Mouse (Mus musculus): ENCODE measurements around the gene Ipo9. TPM values are rescaled to one million over a fixed set of nuclear protein-coding genes. Genes with fewer than 3 reads are reported as not detected.

Gene Ipo9
- polyA plus RNA-seq, 1 experiment from 2014 or later = 154 TPM

DNA sequence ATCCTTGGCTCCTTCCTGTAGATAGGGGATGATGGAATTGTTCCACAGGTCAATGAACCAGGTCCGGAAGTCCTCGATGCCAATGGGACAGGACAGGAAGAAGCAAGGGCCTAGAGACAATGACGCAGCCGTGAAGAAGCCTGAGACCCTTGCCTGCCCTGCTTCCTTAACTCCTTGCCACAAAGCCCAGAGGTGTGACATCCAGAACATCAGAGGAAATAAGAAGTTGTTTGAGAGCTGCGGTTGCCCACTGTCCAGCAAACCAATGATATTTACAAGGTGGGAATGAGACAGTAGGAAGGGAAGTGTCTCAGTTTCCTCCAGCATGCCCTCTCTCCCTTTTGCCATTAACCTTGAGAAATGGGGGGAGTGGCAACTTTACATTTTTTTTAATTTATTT lies 18.6 kb upstream of the Ipo9 start:
- no peak overlapping the region for H3K9ac ChIP-seq (replicated peaks; ENCODE audit: low read depth, low read length)
- H3K4me2 ChIP-seq (replicated peaks; ENCODE audit: low read depth, low read length) = no peak overlapping the region
- no peak for ATAC-seq (ENCODE audit: insufficient number of reproducible peaks, insufficient read depth, low FRiP score, low read depth)
- H3K4me3 ChIP-seq (ENCODE audit: low read depth, low read length) = no peak overlapping the region
- H3K27me3 ChIP-seq (ENCODE audit: control insufficient read depth, insufficient read depth, low read length) = no peaks in the 10 kb centered on the region
- H3K4me1 ChIP-seq (ENCODE audit: control insufficient read depth, insufficient read depth, low read length) = no peaks in the 10 kb centered on the region
- peaks cover 40% of the 10 kb centered on the region for H3K36me3 ChIP-seq (ENCODE audit: control insufficient read depth, insufficient read depth, low read length)
- H3K9me3 ChIP-seq (ENCODE audit: control insufficient read depth, low read depth, low read length) = no peaks in the 10 kb centered on the region
- 96% methylated on average over 5 of the region's 5 CpGs for WGBS
- H3K27ac ChIP-seq (ENCODE audit: low read length) = no peak overlapping the region

DNA sequence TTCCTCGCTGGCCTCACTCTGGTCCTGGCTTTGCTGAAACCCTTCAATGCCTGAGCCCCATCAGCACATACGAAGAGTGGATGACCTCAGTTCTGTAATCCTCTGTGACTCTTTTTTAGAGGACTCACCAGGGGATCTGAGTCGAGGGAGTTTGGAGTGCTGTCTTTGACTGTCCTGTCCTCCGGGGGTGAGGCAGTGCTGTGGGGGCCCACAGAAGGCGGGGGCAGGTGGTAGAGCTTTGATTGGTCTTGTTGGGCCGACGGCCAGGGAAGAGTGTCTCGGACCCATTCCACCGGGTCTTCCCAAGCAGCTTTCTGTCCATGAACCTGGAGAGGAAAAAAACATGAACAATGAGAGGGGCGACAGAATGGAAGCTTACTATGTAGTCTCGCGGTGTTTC lies 13.2 kb upstream of the Ipo9 start:
- peaks cover 41% of the 10 kb centered on the region for H3K36me3 ChIP-seq (ENCODE audit: control insufficient read depth, insufficient read depth, low read length)
- no peaks in the 10 kb centered on the region for H3K4me1 ChIP-seq (ENCODE audit: control insufficient read depth, insufficient read depth, low read length)

DNA sequence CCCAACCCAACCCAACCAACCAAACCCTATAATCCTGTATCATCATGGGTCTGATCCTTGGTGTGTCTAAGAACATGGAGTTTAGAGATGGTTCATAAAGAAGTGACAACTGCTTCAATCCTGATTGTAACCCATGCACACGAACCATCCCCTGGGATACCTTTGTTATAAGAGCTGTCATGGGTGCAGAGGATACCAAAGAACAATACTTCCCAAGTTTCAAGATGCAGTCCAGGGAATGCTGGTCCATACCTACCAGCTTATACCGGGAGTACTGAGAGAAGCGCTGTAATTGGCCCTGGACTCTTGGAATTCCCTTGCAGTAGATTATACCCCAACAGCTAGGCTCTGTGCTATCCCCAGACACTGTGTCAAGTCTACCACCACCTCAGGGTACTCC lies 11.6 kb upstream of the Ipo9 start:
- Histone ChIP-seq H3K36me3 (ENCODE audit: control insufficient read depth, insufficient read depth, low read length) (peaks cover 38% of the 10 kb centered on the region), H3K4me3 (ENCODE audit: low read depth, low read length) (no peak overlapping the region)

More for the DNA sequence above, 13.2 kb upstream of the Ipo9 start:
- Histone ChIP-seq H3K4me3 (ENCODE audit: low read depth, low read length) (no peak overlapping the region), H3K9ac (replicated peaks; ENCODE audit: low read depth, low read length) (no peak overlapping the region), H3K27ac (ENCODE audit: low read length) (no peak overlapping the region), H3K9me3 (ENCODE audit: control insufficient read depth, low read depth, low read length) (no peaks in the 10 kb centered on the region), H3K4me2 (replicated peaks; ENCODE audit: low read depth, low read length) (no peak overlapping the region), H3K27me3 (ENCODE audit: control insufficient read depth, insufficient read depth, low read length) (no peaks in the 10 kb centered on the region)
- no peak for ATAC-seq (ENCODE audit: insufficient number of reproducible peaks, insufficient read depth, low FRiP score, low read depth)
- 90% methylated on average over 12 of the region's 12 CpGs for WGBS

DNA sequence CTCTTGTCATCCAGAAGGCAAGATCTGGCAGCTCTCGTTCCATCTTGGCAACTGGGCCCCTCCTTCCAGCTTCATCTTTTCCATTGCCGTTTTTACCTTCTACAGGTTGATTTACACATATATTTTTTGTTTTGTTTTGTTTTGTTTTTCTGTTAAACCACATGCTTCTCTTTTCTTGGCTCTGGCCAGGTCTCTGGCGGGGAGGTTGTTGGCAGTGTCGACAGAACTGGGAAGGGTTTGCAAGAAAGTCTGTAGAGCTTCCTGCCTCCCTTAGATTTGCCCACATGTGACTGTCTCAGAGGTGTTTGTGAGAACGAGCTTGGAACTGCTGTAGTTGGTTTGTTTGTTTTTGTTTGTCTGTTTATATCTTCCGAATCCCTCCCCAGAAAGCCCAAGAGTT lies 10.7 kb upstream of the Ipo9 start:
- Histone ChIP-seq H3K9ac (replicated peaks; ENCODE audit: low read depth, low read length) (no peak overlapping the region), H3K4me1 (ENCODE audit: control insufficient read depth, insufficient read depth, low read length) (peaks cover 3% of the 10 kb centered on the region; the same call in 1 of the 2 replicates), H3K36me3 (ENCODE audit: control insufficient read depth, insufficient read depth, low read length) (peaks cover 38% of the 10 kb centered on the region), H3K9me3 (ENCODE audit: control insufficient read depth, low read depth, low read length) (no peaks in the 10 kb centered on the region), H3K4me3 (ENCODE audit: low read depth, low read length) (no peak overlapping the region), H3K27me3 (ENCODE audit: control insufficient read depth, insufficient read depth, low read length) (no peaks in the 10 kb centered on the region), H3K27ac (ENCODE audit: low read length) (no peak overlapping the region), H3K4me2 (replicated peaks; ENCODE audit: low read depth, low read length) (no peak overlapping the region)
- WGBS = 89% methylated on average over 6 of the region's 6 CpGs
- ATAC-seq (ENCODE audit: insufficient number of reproducible peaks, insufficient read depth, low FRiP score, low read depth) = no peak

More for the DNA sequence above, 11.6 kb upstream of the Ipo9 start:
- Histone ChIP-seq H3K27ac (ENCODE audit: low read length) (no peak overlapping the region), H3K4me1 (ENCODE audit: control insufficient read depth, insufficient read depth, low read length) (no peaks in the 10 kb centered on the region), H3K9me3 (ENCODE audit: control insufficient read depth, low read depth, low read length) (no peaks in the 10 kb centered on the region), H3K9ac (replicated peaks; ENCODE audit: low read depth, low read length) (no peak overlapping the region), H3K4me2 (replicated peaks; ENCODE audit: low read depth, low read length) (no peak overlapping the region), H3K27me3 (ENCODE audit: control insufficient read depth, insufficient read depth, low read length) (no peaks in the 10 kb centered on the region)
- WGBS = 99% methylated on average over 3 of the region's 3 CpGs
- ATAC-seq (ENCODE audit: insufficient number of reproducible peaks, insufficient read depth, low FRiP score, low read depth) = no peak

DNA sequence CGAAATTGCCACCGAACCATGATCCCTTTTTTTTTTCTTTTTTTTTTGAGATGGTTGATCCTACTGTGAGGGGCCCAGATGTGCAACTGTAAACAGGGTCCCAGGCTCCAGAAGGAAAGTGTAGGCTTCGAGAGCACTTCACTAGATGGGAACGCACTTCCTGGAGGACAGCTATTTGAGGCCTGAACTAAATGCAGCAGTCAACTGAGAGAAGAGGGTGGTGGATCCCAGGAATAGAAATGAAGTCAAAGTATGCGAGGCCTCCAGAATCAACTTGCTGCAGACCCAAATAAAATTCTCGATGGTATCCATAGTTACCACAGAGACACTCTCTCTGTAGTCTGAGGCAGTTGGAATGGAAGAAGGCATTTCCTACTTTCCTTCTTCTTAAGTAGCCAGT lies 8.5 kb upstream of the Ipo9 start:
- 92% methylated on average over 6 of the region's 6 CpGs for WGBS
- ATAC-seq (ENCODE audit: insufficient number of reproducible peaks, insufficient read depth, low FRiP score, low read depth) = no peak
- Histone ChIP-seq H3K4me1 (ENCODE audit: control insufficient read depth, insufficient read depth, low read length) (peaks cover 6% of the 10 kb centered on the region; the same call in 1 of the 2 replicates), H3K4me3 (ENCODE audit: low read depth, low read length) (no peak overlapping the region), H3K36me3 (ENCODE audit: control insufficient read depth, insufficient read depth, low read length) (peaks cover 38% of the 10 kb centered on the region), H3K4me2 (replicated peaks; ENCODE audit: low read depth, low read length) (no peak overlapping the region), H3K27ac (ENCODE audit: low read length) (no peak overlapping the region), H3K9ac (replicated peaks; ENCODE audit: low read depth, low read length) (no peak overlapping the region), H3K9me3 (ENCODE audit: control insufficient read depth, low read depth, low read length) (no peaks in the 10 kb centered on the region), H3K27me3 (ENCODE audit: control insufficient read depth, insufficient read depth, low read length) (no peaks in the 10 kb centered on the region)

DNA sequence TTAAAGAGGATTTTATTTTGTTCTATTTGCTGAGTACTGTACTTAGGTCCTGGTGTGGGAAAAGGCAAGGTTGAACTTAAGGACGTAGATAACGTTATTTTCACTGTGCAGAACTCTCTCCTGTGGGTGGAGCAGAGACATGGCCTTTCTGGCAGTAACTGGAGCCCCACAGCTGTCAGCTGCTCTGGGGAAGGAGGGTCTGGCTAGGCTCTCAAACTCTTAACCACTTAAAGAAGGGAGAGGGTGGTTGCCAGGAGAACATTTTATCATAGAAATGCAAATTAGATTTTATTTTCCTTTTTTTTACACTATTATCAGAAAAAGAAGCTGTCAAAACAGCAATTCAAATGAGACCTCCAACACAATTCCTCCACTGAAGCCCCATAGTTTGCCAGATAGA lies 5.5 kb upstream of the Ipo9 start:
- Histone ChIP-seq H3K9ac (replicated peaks; ENCODE audit: low read depth, low read length) (no peak overlapping the region), H3K36me3 (ENCODE audit: control insufficient read depth, insufficient read depth, low read length) (peaks cover 13% of the 10 kb centered on the region), H3K4me3 (ENCODE audit: low read depth, low read length) (no peak overlapping the region), H3K27ac (ENCODE audit: low read length) (no peak overlapping the region), H3K9me3 (ENCODE audit: control insufficient read depth, low read depth, low read length) (no peaks in the 10 kb centered on the region), H3K27me3 (ENCODE audit: control insufficient read depth, insufficient read depth, low read length) (no peaks in the 10 kb centered on the region), H3K4me1 (ENCODE audit: control insufficient read depth, insufficient read depth, low read length) (peaks cover 6% of the 10 kb centered on the region; the same call in 1 of the 2 replicates), H3K4me2 (replicated peaks; ENCODE audit: low read depth, low read length) (no peak overlapping the region)
- no peak for ATAC-seq (ENCODE audit: insufficient number of reproducible peaks, insufficient read depth, low FRiP score, low read depth)
- 13% methylated on average over 2 of the region's 2 CpGs for WGBS

DNA sequence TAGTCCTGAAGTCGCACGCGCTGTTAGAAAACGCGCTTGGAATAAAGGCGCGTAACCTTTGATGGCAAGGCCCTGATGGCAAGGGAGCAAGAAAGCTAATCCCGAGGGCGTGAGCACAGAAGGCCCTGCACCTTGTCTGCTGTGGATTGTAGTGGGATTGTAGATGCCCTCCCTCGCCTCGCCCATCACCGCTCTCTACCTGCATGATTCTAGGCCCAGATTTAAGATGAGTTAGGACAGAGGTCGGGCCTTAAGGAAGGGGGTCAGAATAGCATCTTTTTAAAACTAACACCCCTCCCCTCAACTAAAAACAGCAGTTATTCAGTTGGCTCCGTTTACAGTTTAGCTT lies 344 bp upstream of the Ipo9 start:
- peak overlapping the region; percentile 62; the same call in 1 of the 2 replicates for H3K27ac ChIP-seq (ENCODE audit: low read length)
- H3K9me3 ChIP-seq (ENCODE audit: control insufficient read depth, low read depth, low read length) = no peaks in the 10 kb centered on the region
- no peaks in the 10 kb centered on the region for H3K27me3 ChIP-seq (ENCODE audit: control insufficient read depth, insufficient read depth, low read length)
- peaks cover 12% of the 10 kb centered on the region for H3K36me3 ChIP-seq (ENCODE audit: control insufficient read depth, insufficient read depth, low read length)
- peak overlapping the region; percentile 66 for H3K4me3 ChIP-seq (ENCODE audit: low read depth, low read length)
- peak overlapping the region; percentile 54 for H3K4me2 ChIP-seq (replicated peaks; ENCODE audit: low read depth, low read length)
- peak; percentile 69; the same call in 1 of the 2 replicates for ATAC-seq (ENCODE audit: insufficient number of reproducible peaks, insufficient read depth, low FRiP score, low read depth)
- WGBS = under 1% methylated on average over 14 of the region's 14 CpGs
- peaks cover 13% of the 10 kb centered on the region; the same call in 1 of the 2 replicates for H3K4me1 ChIP-seq (ENCODE audit: control insufficient read depth, insufficient read depth, low read length)
- H3K9ac ChIP-seq (replicated peaks; ENCODE audit: low read depth, low read length) = peak overlapping the region; percentile 78

DNA sequence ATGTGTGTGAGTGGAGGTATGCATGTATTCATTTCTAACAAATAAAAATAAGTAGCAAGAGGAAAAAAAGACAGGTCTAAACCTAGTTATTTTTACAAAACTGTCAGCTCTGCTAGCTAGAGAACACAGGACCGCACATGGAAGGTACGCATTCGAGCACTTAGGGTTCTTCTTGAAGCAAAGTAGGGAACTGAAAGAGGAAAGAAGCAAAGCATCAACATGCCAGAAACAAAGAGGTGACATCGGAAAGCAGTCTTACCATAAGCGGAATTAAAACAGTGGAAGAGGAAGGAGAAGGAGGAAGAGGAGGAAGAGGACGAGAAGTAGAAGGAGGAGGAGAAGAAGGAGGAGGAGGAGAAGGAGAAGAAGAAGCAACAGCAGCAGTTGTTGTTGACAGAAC lies 2.9 kb downstream of the Ipo9 start:
- WGBS = 90% methylated on average over 6 of the region's 6 CpGs
- Histone ChIP-seq H3K9me3 (ENCODE audit: control insufficient read depth, low read depth, low read length) (no peaks in the 10 kb centered on the region), H3K4me1 (ENCODE audit: control insufficient read depth, insufficient read depth, low read length) (peaks cover 13% of the 10 kb centered on the region; the same call in 1 of the 2 replicates), H3K36me3 (ENCODE audit: control insufficient read depth, insufficient read depth, low read length) (peaks cover 25% of the 10 kb centered on the region), H3K4me3 (ENCODE audit: low read depth, low read length) (no peak overlapping the region), H3K27me3 (ENCODE audit: control insufficient read depth, insufficient read depth, low read length) (no peaks in the 10 kb centered on the region), H3K9ac (replicated peaks; ENCODE audit: low read depth, low read length) (no peak overlapping the region), H3K4me2 (replicated peaks; ENCODE audit: low read depth, low read length) (0 out of 2 replicates have a peak overlapping the region, but pooled peaks have one; percentile 6), H3K27ac (ENCODE audit: low read length) (no peak overlapping the region)
- ATAC-seq (ENCODE audit: insufficient number of reproducible peaks, insufficient read depth, low FRiP score, low read depth) = no peak

DNA sequence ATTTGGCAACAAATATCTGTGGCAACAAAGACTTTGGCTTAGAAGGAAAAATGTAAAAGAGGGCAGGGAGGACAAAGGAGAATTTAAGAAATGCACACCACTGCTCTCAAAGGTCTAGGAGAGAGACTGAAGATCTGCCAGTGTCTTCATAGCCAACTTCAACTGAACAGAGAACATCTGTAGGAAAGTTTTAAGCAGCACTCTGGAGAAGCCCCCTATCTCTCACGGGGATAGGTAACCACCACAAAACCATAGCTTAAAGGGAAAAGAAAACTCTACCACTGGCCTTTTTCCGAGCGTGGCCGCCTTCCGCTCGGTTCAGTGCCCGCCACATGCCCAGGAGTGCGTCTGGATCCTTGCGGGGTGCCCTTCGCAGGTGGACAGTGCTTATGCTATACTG lies 3.7 kb downstream of the Ipo9 start:
- Histone ChIP-seq H3K27me3 (ENCODE audit: control insufficient read depth, insufficient read depth, low read length) (no peaks in the 10 kb centered on the region), H3K9ac (replicated peaks; ENCODE audit: low read depth, low read length) (no peak overlapping the region), H3K4me2 (replicated peaks; ENCODE audit: low read depth, low read length) (no peak overlapping the region), H3K9me3 (ENCODE audit: control insufficient read depth, low read depth, low read length) (no peaks in the 10 kb centered on the region), H3K4me3 (ENCODE audit: low read depth, low read length) (no peak overlapping the region), H3K27ac (ENCODE audit: low read length) (no peak overlapping the region), H3K36me3 (ENCODE audit: control insufficient read depth, insufficient read depth, low read length) (peaks cover 29% of the 10 kb centered on the region), H3K4me1 (ENCODE audit: control insufficient read depth, insufficient read depth, low read length) (peaks cover 13% of the 10 kb centered on the region; the same call in 1 of the 2 replicates)
- 91% methylated on average over 10 of the region's 10 CpGs for WGBS
- no peak for ATAC-seq (ENCODE audit: insufficient number of reproducible peaks, insufficient read depth, low FRiP score, low read depth)

Data from stomach, embryonic 14.5 days (tissue).